Mouse (Mus musculus) stomach, postnatal 0 days (tissue): Measurements from ENCODE around the gene Rplp0.

Source experiments
- CTCF ChIP-seq: IDR thresholded peaks from 2 replicates; pipeline ENCODE4 v1.5.1; 2016; ENCODE audit warnings: antibody characterized with exemption, low read depth, mild to moderate bottlenecking, moderate library complexity
- EP300 ChIP-seq: optimal IDR thresholded peaks from 2 replicates; pipeline ENCODE3; 2016; ENCODE audit warnings: antibody characterized with exemption

GRCm38 (mm10) chr5:115580229-115581001 lies 21.1 kb downstream of the Rplp0 start:
- TF ChIP-seq EP300 (no peak), CTCF (no peak)
